Mouse (Mus musculus) forebrain, embryonic 15.5 days (tissue): Measurements from ENCODE around the gene Ccnt1. TPM values are rescaled to one million over a fixed set of nuclear protein-coding genes. Genes with fewer than 3 reads are reported as not detected.

Source experiments
- ATAC-seq: fragments of 200-750 bp; cut with Nextera tagmentation; replicated peaks from 2 replicates; pipeline ENCODE4 v1.8.0; 2017; ENCODE audit warnings: mild to moderate bottlenecking, moderate TSS enrichment, moderate library complexity
- H3K27ac ChIP-seq: fragments of 300-500 bp; sonication (generic); replicated peaks from 2 replicates; pipeline ENCODE4 v1.5.1; 2015; ENCODE audit warnings: mild to moderate bottlenecking, inconsistent platforms
- H3K27me3 ChIP-seq: fragments of 300-500 bp; sonication (generic); 2 replicates; pipeline ENCODE4 v1.6.1; 2015; ENCODE audit warnings: inconsistent platforms
- H3K36me3 ChIP-seq: fragments of 300-500 bp; sonication (generic); 2 replicates; pipeline ENCODE4 v1.6.1; 2015; ENCODE audit warnings: mild to moderate bottlenecking, inconsistent platforms
- H3K4me1 ChIP-seq: fragments of 300-500 bp; sonication (generic); 2 replicates; pipeline ENCODE4 v1.6.1; 2015; ENCODE audit warnings: inconsistent platforms
- H3K4me2 ChIP-seq: fragments of 300-500 bp; sonication (generic); replicated peaks from 2 replicates; pipeline ENCODE4 v1.6.1; 2015; ENCODE audit warnings: mild to moderate bottlenecking, inconsistent platforms
- H3K4me3 ChIP-seq: fragments of 300-500 bp; sonication (generic); 2 replicates; pipeline ENCODE4 v1.5.1; 2015; ENCODE audit warnings: mild to moderate bottlenecking, inconsistent platforms
- H3K9ac ChIP-seq: fragments of 300-500 bp; sonication (generic); replicated peaks from 2 replicates; pipeline ENCODE4 v1.6.1; 2015; ENCODE audit warnings: mild to moderate bottlenecking, inconsistent platforms
- H3K9me3 ChIP-seq: fragments of 300-500 bp; sonication (generic); 2 replicates; pipeline ENCODE4 v1.6.1; 2016; ENCODE audit warnings: inconsistent platforms
- WGBS: fragments of 180-500 bp; shearing (Covaris S2); methylation state at CpG from one replicate; pipeline ENCODE4 v1.1.7; 2015; ENCODE audit warnings: mixed read lengths; 5-methylcytosine and 5-hydroxymethylcytosine counted together
- microRNA-seq: library from miRNA; unstranded; fragments of <30 nt; microRNA quantifications from one replicate; pipeline ENCODE4, GENCODE M21; 2016
- polyA plus RNA-seq: library from polyadenylated mRNA; unstranded; fragments of >200 nt; fragmentation: Nextera tagmentation; extraction: Ambion mirVana; gene quantifications from 2 replicates; pipeline ENCODE4 v1.2.1, GENCODE M21; 2015

Gene Ccnt1
- polyA plus RNA-seq, 1 experiment from 2014 or later, result 66.5 TPM

DNA sequence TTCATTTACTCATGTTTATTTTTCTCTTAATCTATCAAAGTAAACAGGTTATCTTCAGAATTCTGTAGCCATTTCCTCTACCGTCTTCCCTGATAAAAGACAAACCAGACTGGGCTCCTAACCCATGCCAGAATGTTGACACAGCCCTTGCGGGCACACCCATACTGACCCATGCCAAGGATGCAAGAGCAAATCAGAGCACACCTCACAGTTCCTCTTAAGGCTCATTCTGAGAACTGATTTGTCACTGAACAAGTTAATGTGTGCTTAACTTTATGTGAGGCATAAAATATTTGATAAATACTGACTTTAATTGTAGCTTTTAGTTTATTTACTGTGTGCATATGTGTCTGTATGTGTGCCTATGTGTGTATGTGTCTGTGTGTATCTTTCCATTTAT, 79.4 kb downstream of the Ccnt1 start:
- Histone ChIP-seq H3K4me1 (no peaks in the 10 kb centered on the region), H3K36me3 (no peaks in the 10 kb centered on the region), H3K9me3 (no peaks in the 10 kb centered on the region), H3K27ac (no peak overlapping the region), H3K4me3 (no peak overlapping the region), H3K9ac (no peak overlapping the region), H3K4me2 (no peak overlapping the region), H3K27me3 (no peaks in the 10 kb centered on the region)
- no peak for ATAC-seq
- WGBS, result 92% methylated on average over 2 of the region's 2 CpGs

Small RNA genes within 50 kb of the gene (microRNA-seq; reads per million reads assigned to microRNA genes)
- gene Mir1291, result 0.66 reads per million

Other genes with a start within 250 kb of the Ccnt1 start
- gene Olfr284, start 229.9 kb downstream of the Ccnt1 start, polyA plus RNA-seq, result not detected in 2 replicates
- gene Olfr283, start 190.0 kb downstream of the Ccnt1 start, polyA plus RNA-seq, result not detected in 2 replicates
- not detected in 2 replicates for gene Olfr282, start 139.7 kb downstream of the Ccnt1 start, polyA plus RNA-seq
- not detected in 2 replicates for gene Olfr281, start 118.3 kb downstream of the Ccnt1 start, polyA plus RNA-seq
- not detected in 2 replicates for gene OR5BS1P, start 101.0 kb downstream of the Ccnt1 start, polyA plus RNA-seq
- gene Lalba, start 88.2 kb downstream of the Ccnt1 start, polyA plus RNA-seq, result not detected in 2 replicates
- not detected in 2 replicates for gene Olfr279, start 78.5 kb downstream of the Ccnt1 start, polyA plus RNA-seq
- 140 and 152 TPM in 2 replicates for gene Kansl2, start 36.7 kb downstream of the Ccnt1 start, polyA plus RNA-seq
- gene 4930415O20Rik, start 81 bp upstream of the Ccnt1 start, polyA plus RNA-seq, result 0.56 TPM in 1 of 2 replicates, not detected in the other
- gene Adcy6, start 39.2 kb upstream of the Ccnt1 start, polyA plus RNA-seq, result 12.5 and 13.8 TPM in 2 replicates
- 134 and 138 TPM in 2 replicates for gene Cacnb3, start 59.9 kb upstream of the Ccnt1 start, polyA plus RNA-seq
- 23.5 and 25.0 TPM in 2 replicates for gene Ddx23, start 92.0 kb upstream of the Ccnt1 start, polyA plus RNA-seq
- gene Rnd1, start 106.5 kb upstream of the Ccnt1 start, polyA plus RNA-seq, result 11.0 and 12.8 TPM in 2 replicates
- 2.3 and 4.3 TPM in 2 replicates for gene Ccdc65, start 137.3 kb upstream of the Ccnt1 start, polyA plus RNA-seq
- gene Fkbp11, start 157.3 kb upstream of the Ccnt1 start, polyA plus RNA-seq, result 3.5 and 3.6 TPM in 2 replicates
- gene Arf3, start 192.3 kb upstream of the Ccnt1 start, polyA plus RNA-seq, result 82.3 and 88.2 TPM in 2 replicates
- gene Wnt10b, start 207.2 kb upstream of the Ccnt1 start, polyA plus RNA-seq, result not detected in 2 replicates
- 0.19 and 0.25 TPM in 2 replicates for gene Wnt1, start 218.9 kb upstream of the Ccnt1 start, polyA plus RNA-seq
- gene Ddn, start 238.6 kb upstream of the Ccnt1 start, polyA plus RNA-seq, result 0.46 and 0.47 TPM in 2 replicates